Mouse (Mus musculus) MEL (cell line): ENCODE results near the gene Tatdn3. TPM values are rescaled to one million over a fixed set of nuclear protein-coding genes. Genes with fewer than 3 reads are reported as not detected.

Source experiments
- DNase-seq: peaks from one replicate; pipeline ENCODE4 v3.0.0; 2011; ENCODE audit warnings: low read depth, low spot score
- H3K27ac ChIP-seq: 2 replicates; pipeline ENCODE4 v1.5.1; 2012; ENCODE audit warnings: low read depth, mild to moderate bottlenecking, control low read depth, low read length, moderate library complexity; ENCODE audit not compliant: control insufficient read depth
- H3K27me3 ChIP-seq, 2 experiments: fragments of 150-350 bp in 1 of 2; sonication (generic) in 1 of 2; 2 replicates each; pipeline ENCODE4 v1.6.1; 2012; ENCODE audit warnings: low read length in 2 of 2, mild to moderate bottlenecking in 2 of 2, improper control_type of control experiment in 1 of 2, moderate library complexity in 1 of 2; ENCODE audit not compliant: insufficient read depth in 2 of 2, control insufficient read depth in 1 of 2
- H3K36me3 ChIP-seq, 2 experiments: 2 replicates each; pipeline ENCODE4 v1.6.1; 2012 to 2014; ENCODE audit warnings: low read length in 2 of 2, improper control_type of control experiment in 1 of 2, inconsistent platforms in 1 of 2, mild to moderate bottlenecking in 1 of 2; ENCODE audit not compliant: insufficient read depth in 2 of 2, control insufficient read depth in 1 of 2
- H3K4me1 ChIP-seq, 2 experiments: fragments of 150-350 bp in 1 of 2; sonication (generic) in 1 of 2; 2 replicates each; pipeline ENCODE4 v1.6.1; 2012; ENCODE audit warnings: low read length in 2 of 2, improper control_type of control experiment in 1 of 2, mild to moderate bottlenecking in 1 of 2; ENCODE audit not compliant: insufficient read depth in 2 of 2, control insufficient read depth in 1 of 2
- H3K4me3 ChIP-seq, 2 experiments: fragments of 150-350 bp in 1 of 2; sonication (generic) in 1 of 2; 2 replicates each; pipeline ENCODE4 v1.5.1; 2012; ENCODE audit warnings: low read depth in 2 of 2, low read length in 2 of 2, mild to moderate bottlenecking in 2 of 2, moderate library complexity in 2 of 2, control low read depth in 1 of 2, improper control_type of control experiment in 1 of 2; ENCODE audit not compliant: control insufficient read depth in 1 of 2, insufficient read depth in 1 of 2
- H3K79me2 ChIP-seq: 2 replicates; pipeline ENCODE4 v1.6.1; 2012; ENCODE audit warnings: mild to moderate bottlenecking, low read length, moderate library complexity; ENCODE audit not compliant: control insufficient read depth, poor library complexity, insufficient read depth
- H3K9ac ChIP-seq: 2 replicates; pipeline ENCODE4 v1.6.1; 2012; ENCODE audit warnings: low read depth, mild to moderate bottlenecking, control low read depth, low read length, moderate library complexity; ENCODE audit not compliant: control insufficient read depth, poor library complexity, severe bottlenecking
- H3K9me3 ChIP-seq: fragments of 150-350 bp; sonication (generic); replicated peaks from 2 replicates; pipeline ENCODE4 v1.6.1; 2012; ENCODE audit warnings: mild to moderate bottlenecking, low read length, improper control_type of control experiment, moderate library complexity; ENCODE audit not compliant: insufficient read depth
- BHLHE40 ChIP-seq: IDR thresholded peaks from 2 replicates; pipeline ENCODE4 v1.6.1; 2012; ENCODE audit warnings: low read depth, mild to moderate bottlenecking, inconsistent platforms, low read length, improper control_type of control experiment, borderline replicate concordance
- E2F4 ChIP-seq: IDR thresholded peaks from 2 replicates; pipeline ENCODE4 v1.6.1; 2011; ENCODE audit warnings: low read depth, low read length, improper control_type of control experiment, borderline replicate concordance
- EP300 ChIP-seq, 2 experiments: IDR thresholded peaks; 2 replicates each; pipeline ENCODE4 v1.6.1; 2011; ENCODE audit warnings: improper control_type of control experiment in 2 of 2, low read length in 2 of 2, low read depth in 1 of 2, mild to moderate bottlenecking in 1 of 2
- GATA1 ChIP-seq: IDR thresholded peaks from 2 replicates; pipeline ENCODE4 v1.6.1; 2011; ENCODE audit warnings: low read depth, low read length, improper control_type of control experiment
- JUND ChIP-seq: IDR thresholded peaks from 2 replicates; pipeline ENCODE4 v1.6.1; 2011; ENCODE audit warnings: low read depth, mild to moderate bottlenecking, improper control_type of control experiment, low read length
- MAZ ChIP-seq: IDR thresholded peaks from 2 replicates; pipeline ENCODE4 v1.6.1; 2012; ENCODE audit warnings: low read depth, mild to moderate bottlenecking, inconsistent platforms, low read length, improper control_type of control experiment
- MEF2A ChIP-seq: IDR thresholded peaks from 2 replicates; pipeline ENCODE4 v1.6.1; 2014; ENCODE audit warnings: low read depth, mild to moderate bottlenecking, inconsistent platforms, low read length, improper control_type of control experiment; ENCODE audit not compliant: poor library complexity, insufficient replicate concordance, severe bottlenecking; ENCODE audit errors: extremely low read depth
- MXI1 ChIP-seq: IDR thresholded peaks from 2 replicates; pipeline ENCODE4 v1.6.1; 2011; ENCODE audit warnings: mild to moderate bottlenecking, low read depth, low read length, improper control_type of control experiment
- MYB ChIP-seq: IDR thresholded peaks from 2 replicates; pipeline ENCODE4 v1.6.1; 2011; ENCODE audit warnings: mild to moderate bottlenecking, low read depth, low read length, improper control_type of control experiment
- MYC ChIP-seq: IDR thresholded peaks from 2 replicates; pipeline ENCODE4 v1.6.1; 2011; ENCODE audit warnings: low read depth, mild to moderate bottlenecking, low read length, improper control_type of control experiment, moderate library complexity
- NELFE ChIP-seq: IDR thresholded peaks from 2 replicates; pipeline ENCODE4 v1.6.1; 2011; ENCODE audit warnings: low read depth, low read length, improper control_type of control experiment
- NRF1 ChIP-seq: IDR thresholded peaks from 2 replicates; pipeline ENCODE4 v1.6.1; 2014; ENCODE audit warnings: low read depth, mild to moderate bottlenecking, inconsistent platforms, low read length, improper control_type of control experiment, moderate library complexity; ENCODE audit not compliant: poor library complexity, insufficient read depth, severe bottlenecking
- POLR2A ChIP-seq, 2 experiments: IDR thresholded peaks; 2 replicates each; pipeline ENCODE4 v1.6.1; 2011 to 2012; ENCODE audit warnings: low read length in 2 of 2, mild to moderate bottlenecking in 2 of 2, control low read depth in 1 of 2, improper control_type of control experiment in 1 of 2, low read depth in 1 of 2, moderate library complexity in 1 of 2; ENCODE audit not compliant: control insufficient read depth in 1 of 2, insufficient read depth in 1 of 2, poor library complexity in 1 of 2
- POLR2AphosphoS2 ChIP-seq: IDR thresholded peaks from 2 replicates; pipeline ENCODE4 v1.6.1; 2011; ENCODE audit warnings: low read length, improper control_type of control experiment
- POLR2AphosphoS5 ChIP-seq: IDR thresholded peaks from 2 replicates; pipeline ENCODE4 v1.6.1; 2012; ENCODE audit warnings: low read depth, borderline replicate concordance, mild to moderate bottlenecking, inconsistent platforms, low read length, moderate library complexity, mixed read lengths
- SIN3A ChIP-seq: IDR thresholded peaks from 2 replicates; pipeline ENCODE4 v1.6.1; 2012; ENCODE audit warnings: low read length, improper control_type of control experiment, inconsistent platforms
- UBTF ChIP-seq: IDR thresholded peaks from 2 replicates; pipeline ENCODE4 v1.6.1; 2012; ENCODE audit warnings: low read depth, mild to moderate bottlenecking, inconsistent platforms, low read length, improper control_type of control experiment, moderate library complexity, borderline replicate concordance; ENCODE audit not compliant: insufficient read depth
- USF2 ChIP-seq, 2 experiments: IDR thresholded peaks; 2 replicates each; pipeline ENCODE4 v1.6.1; 2011 to 2012; ENCODE audit warnings: improper control_type of control experiment in 2 of 2, low read length in 2 of 2, borderline replicate concordance in 1 of 2, inconsistent platforms in 1 of 2, low read depth in 1 of 2, mild to moderate bottlenecking in 1 of 2; ENCODE audit not compliant: insufficient read depth in 1 of 2
- ZC3H11A ChIP-seq: IDR thresholded peaks from 2 replicates; pipeline ENCODE4 v1.6.1; 2012; ENCODE audit warnings: low read depth, mild to moderate bottlenecking, inconsistent platforms, low read length, improper control_type of control experiment
- ZMIZ1 ChIP-seq: IDR thresholded peaks from 2 replicates; pipeline ENCODE4 v1.6.1; 2012; ENCODE audit warnings: low read depth, mild to moderate bottlenecking, inconsistent platforms, low read length, improper control_type of control experiment, moderate library complexity
- polyA plus RNA-seq, 2 experiments: library from polyadenylated mRNA; stranded (reverse) in 1 of 2; unstranded in 1 of 2; fragments of >175 nt in 1 of 2; fragments of >200 nt in 1 of 2; gene quantifications; 2 replicates each; pipeline versions ENCODE4 v1.2.1 to v1.2.4; 2012; ENCODE audit warnings: low replicate concordance in 2 of 2, low read depth in 1 of 2; ENCODE audit not compliant: insufficient read length in 2 of 2, insufficient read depth in 1 of 2, missing spikeins in 1 of 2
- total RNA-seq: library from RNA; depleted of rRNA; stranded (reverse); fragments of 300-350 nt; gene quantifications from 2 replicates; pipeline ENCODE4 v1.2.3, GENCODE M21; 2012

Tatdn3 gene
- total and polyA plus RNA-seq, 3 experiments: 14.5 to 19.0 TPM; not detected in 1

- H3K36me3 ChIP-seq: peaks cover 0 to 8% of the 10 kb centered on the region in 2 experiments; a peak in 2 of 4 replicates
- peaks cover 3 to 12% of the 10 kb centered on the region in 2 experiments for H3K4me1 ChIP-seq
- TF ChIP-seq EP300 (IDR thresholded peaks at IDR 0.05; ENCODE audit: low read depth in 1 of 2, low read length in 2 of 2) (no peak), MXI1 (no peak), GATA1 (no peak), MAZ (no peak), MYB (no peak), JUND (no peak), POLR2A (IDR thresholded peaks at IDR 0.05; ENCODE audit: control insufficient read depth in 1 of 2, insufficient read depth in 1 of 2, low read depth in 1 of 2, low read length in 2 of 2, poor library complexity in 1 of 2) (no peak), POLR2AphosphoS5 (no peak), ZC3H11A (no peak), NELFE (no peak)
- H3K27me3 ChIP-seq: no peaks in the 10 kb centered on the region
- no peaks in the 10 kb centered on the region for H3K9me3 ChIP-seq
- H3K4me3 ChIP-seq: no peak overlapping the region
- no peak overlapping the region for H3K27ac ChIP-seq
- H3K9ac ChIP-seq: no peak overlapping the region
- no peaks in the 10 kb centered on the region for H3K79me2 ChIP-seq
- DNase-seq: no peak
Observed at GRCm38 (mm10) chr1:191109907-191110306, 47.2 kb upstream of the Tatdn3 start.

- Histone ChIP-seq H3K27ac (no peak overlapping the region), H3K4me1 (peaks cover 0 to 4% of the 10 kb centered on the region in 2 experiments; a peak in 1 of 4 replicates), H3K79me2 (no peaks in the 10 kb centered on the region), H3K4me3 (no peak overlapping the region), H3K36me3 (peaks cover 0 to 3% of the 10 kb centered on the region in 2 experiments; a peak in 1 of 4 replicates), H3K9ac (no peak overlapping the region), H3K9me3 (no peaks in the 10 kb centered on the region), H3K27me3 (no peaks in the 10 kb centered on the region)
- no peak for DNase-seq
- TF ChIP-seq MAZ (no peak), SIN3A (no peak), MXI1 (no peak), MYC (no peak), NRF1 (no peak), POLR2A (IDR thresholded peaks at IDR 0.05; ENCODE audit: control insufficient read depth in 1 of 2, insufficient read depth in 1 of 2, low read depth in 1 of 2, low read length in 2 of 2, poor library complexity in 1 of 2) (no peak), ZMIZ1 (no peak), ZC3H11A (no peak), JUND (no peak), E2F4 (no peak), USF2 (IDR thresholded peaks at IDR 0.05; ENCODE audit: borderline replicate concordance in 1 of 2, insufficient read depth in 1 of 2, low read depth in 1 of 2, low read length in 2 of 2) (no peak), POLR2AphosphoS2 (no peak), MEF2A (no peak), UBTF (no peak), BHLHE40 (no peak)
Observed at GRCm38 (mm10) chr1:191107306-191107705, 44.6 kb upstream of the Tatdn3 start.
